Mouse (Mus musculus) naive thymus-derived CD4-positive, alpha-beta T cell, adult 2 months (primary cell): ENCODE results near the gene Herc4.
A peak's percentile ranks its signal among the peaks of the same experiment; 100 is the strongest.

Experiments used
- DNase-seq: peaks from one replicate; pipeline ENCODE4 v3.0.0-alpha.2; 2011; ENCODE audit warnings: low read depth

The Herc4 gene

DNA sequence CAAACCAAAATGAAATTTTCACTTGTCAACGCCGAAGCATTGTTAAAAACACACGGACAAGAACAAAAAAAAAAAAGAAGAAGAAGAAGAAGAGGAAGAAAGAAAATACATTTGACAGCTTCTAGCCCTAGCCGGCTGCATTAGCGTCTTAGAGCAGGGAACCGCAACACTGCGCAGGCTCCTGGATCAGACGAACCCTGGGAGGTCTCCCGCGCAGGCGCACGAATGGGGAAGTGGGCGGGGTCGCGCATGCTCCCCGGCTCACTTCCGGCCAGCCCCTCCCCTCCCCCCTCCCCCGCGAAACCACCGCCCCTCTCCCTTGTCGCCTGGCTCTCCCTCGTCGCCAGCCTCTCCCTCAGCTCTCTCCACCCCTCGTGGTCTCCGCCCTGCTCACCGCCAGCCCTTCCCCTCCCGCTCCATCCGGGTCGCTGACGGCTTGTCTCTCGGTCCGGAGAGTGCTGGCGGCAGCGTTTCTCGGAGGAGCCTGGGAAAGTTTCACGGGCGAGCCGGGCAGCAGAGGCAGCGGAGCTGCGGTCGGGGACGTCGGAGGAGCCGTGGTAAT is at the start of gene Herc4:
TSS of gene Herc4 (plus strand) at position 318 of the 562 bp plus-strand sequence.
- DNase-seq: peak; percentile 97

DNA sequence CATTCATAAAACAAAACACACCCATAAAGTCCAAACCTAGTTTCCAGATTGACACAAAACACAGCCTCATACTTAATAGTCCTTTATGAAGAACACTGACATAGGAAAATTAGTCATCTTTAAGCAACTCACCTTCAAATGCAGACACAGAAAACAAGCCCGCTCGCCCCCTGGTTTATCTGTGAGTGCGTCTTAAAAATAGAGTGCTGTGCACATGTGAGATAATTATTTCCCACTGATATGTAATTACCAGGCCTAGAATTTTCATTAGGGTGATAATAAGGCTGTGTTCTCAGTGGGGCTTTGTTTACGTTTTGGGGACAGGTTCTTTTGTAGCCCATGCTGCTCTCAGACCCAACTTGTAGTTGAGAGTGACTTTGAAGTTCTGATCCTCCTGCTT is 44.6 kb upstream of the Herc4 start:
- DNase-seq: no peak

DNA sequence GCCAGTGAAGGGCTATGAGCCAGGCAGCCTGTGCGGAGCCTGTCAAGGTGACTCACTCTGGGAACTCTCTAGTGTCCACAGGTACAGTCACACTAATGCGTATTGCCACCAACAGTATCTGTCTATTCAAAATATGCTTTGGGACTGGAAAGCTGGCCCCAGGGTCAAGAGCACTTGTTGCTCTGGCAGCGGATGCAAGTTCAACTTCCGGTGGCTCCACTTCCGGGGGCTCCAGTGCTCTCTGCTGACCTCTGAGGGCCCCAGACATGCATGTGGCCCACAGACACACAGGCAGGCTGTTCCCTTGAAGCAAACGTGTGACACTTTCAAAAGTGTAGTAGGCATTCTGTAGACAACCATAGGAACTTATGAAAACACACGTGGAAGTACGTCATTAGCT is 42.1 kb upstream of the Herc4 start:
- no peak for DNase-seq

DNA sequence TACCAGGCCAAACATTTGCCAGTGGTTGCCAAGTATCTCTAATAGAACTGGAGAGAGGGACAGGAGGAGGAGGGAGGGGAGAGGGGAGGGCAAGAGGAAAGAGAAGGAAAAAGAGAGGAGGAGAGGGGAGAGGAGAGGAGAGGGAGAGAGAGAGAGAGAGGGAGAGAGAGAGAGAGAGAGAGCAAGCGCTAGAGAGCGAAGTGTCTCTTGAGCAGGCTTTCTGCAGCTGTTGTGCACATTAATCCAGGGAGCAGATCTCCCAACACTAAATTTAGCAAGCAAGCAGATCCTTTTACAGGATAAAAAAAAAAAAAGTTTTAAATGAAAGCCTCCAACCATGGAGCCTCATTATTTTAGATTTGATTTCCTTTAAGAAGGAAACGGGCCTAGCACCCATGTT is 40.6 kb upstream of the Herc4 start:
- no peak for DNase-seq

GRCm38 (mm10) chr10:63203728-63204127 is 39.9 kb upstream of the Herc4 start, which contains the start of gene Mypn:
Gene Mypn (minus strand): TSS chr10:63203952.
- no peak for DNase-seq

- no peak for DNase-seq
Observed at GRCm38 (mm10) chr10:63208871-63209270, 34.7 kb upstream of the Herc4 start.

DNA sequence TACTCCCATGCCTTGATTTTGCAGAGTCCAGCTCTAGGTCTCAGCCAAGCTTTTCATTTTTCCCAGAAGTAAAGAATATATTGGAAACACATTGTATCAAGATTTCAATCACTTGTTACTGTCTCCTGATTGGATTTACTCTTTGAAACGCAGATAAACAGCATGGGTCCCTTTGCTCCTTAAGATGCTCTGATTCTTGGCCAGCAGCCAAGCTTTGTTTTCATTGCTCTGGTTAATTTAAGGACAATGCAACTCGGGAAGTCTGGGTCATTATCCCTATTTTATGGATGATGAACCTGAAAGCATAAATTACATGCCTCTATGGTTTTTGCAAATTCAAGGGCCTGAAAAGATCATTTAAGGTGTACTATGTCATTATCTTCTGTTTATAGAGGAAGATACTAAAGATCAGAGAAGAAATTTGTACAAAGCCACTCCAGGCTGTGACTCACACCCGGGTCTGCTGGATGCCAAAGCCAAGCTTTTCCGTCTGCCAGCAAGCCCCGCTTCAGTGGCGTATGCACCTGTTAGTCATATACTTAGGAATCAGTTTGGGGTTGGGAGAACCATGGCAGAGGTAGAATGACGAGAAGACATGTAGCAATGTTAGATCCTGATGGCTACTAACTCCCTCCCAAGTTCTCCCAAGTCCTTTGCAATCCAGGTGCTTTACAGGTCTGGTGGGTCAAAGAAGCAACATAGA is 22.4 kb upstream of the Herc4 start:
- no peak for DNase-seq

GRCm38 (mm10) chr10:63224341-63224740 is 19.3 kb upstream of the Herc4 start:
- DNase-seq: no peak

DNA sequence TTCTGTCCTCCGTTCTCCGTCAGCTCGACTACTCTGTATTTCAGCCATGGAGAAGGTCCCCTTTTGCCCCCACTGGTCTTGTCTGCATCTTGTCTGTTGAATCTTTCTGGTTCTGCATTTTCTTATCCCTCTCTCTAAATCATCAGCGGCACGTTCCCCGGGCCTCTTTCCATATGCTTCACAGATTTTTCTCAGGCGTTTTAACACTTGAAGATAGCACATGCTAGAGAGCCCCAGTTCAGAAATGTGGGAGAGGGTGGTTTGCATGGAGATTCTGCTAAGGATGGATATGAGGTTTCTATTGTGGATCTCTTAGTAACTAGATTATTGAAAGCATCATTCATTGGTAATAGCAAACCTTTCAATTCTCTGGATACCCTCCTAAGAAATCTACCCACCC is 13.3 kb upstream of the Herc4 start:
- DNase-seq: no peak

DNA sequence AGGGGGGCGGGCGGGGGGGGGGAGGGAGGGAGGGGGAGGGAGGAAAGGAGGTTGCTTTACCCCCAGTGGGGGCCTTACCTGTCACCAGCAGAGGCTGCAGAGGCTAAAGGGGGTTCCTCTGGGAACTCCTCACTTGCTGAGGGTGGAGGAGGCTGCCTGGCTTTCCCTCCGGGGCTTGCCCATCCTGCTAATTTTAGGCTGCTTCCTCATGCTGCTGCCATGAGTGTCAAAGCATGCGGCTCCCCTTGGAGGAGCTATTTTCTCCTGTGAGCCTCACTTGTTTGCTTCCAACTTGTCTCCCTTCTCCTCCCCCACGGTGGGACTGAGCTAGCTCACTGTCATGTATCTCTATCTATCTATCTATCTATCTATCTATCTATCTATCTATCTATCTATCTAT is 12.8 kb upstream of the Herc4 start:
- DNase-seq: no peak

DNA sequence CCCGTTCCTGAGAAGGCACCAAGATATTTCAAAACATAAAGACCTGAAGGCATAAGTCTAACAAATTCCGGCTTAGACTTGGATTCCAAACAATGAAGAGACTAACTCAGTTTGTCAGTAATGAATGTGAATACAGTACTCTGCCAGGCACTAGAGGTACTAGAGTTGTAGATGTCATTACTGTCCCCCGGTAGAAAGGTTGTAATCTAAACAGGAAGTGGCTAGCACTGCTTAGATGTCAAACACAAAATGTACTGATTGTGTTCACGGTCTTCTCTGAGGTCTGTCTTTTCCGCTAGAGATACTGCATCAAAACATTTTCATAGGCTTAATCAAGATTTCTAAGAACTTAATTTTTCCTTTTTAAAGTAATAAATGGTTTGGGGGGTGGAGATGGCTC is 12.0 kb upstream of the Herc4 start:
- DNase-seq: peak; percentile 73

- no peak for DNase-seq
Observed at GRCm38 (mm10) chr10:63234133-63234532, 9.5 kb upstream of the Herc4 start.

DNA sequence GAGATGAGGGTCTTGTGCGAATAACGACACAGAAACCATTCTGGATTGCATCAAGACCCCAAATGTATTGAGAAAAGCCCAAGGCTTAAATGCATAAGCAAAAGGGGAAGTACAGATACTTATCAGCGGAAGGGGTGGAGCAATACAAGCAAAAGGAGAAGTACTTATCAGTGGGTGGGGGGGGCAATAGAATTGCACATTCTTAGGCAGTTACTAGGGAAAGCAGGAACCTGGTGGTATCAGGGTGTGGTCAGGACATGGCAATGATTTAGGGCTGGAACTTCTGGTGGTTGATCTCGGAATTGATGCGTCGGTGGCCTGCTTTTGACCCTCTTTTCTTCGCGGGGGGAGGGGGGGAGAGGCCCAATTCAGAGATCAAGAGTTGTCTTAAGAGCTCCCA is 7.7 kb upstream of the Herc4 start:
- no peak for DNase-seq

- no peak for DNase-seq
Observed at GRCm38 (mm10) chr10:63236663-63237062, 6.9 kb upstream of the Herc4 start.

GRCm38 (mm10) chr10:63237206-63237605 is 6.4 kb upstream of the Herc4 start:
- DNase-seq: no peak

- no peak for DNase-seq
Observed at GRCm38 (mm10) chr10:63238090-63238489, 5.5 kb upstream of the Herc4 start.

DNA sequence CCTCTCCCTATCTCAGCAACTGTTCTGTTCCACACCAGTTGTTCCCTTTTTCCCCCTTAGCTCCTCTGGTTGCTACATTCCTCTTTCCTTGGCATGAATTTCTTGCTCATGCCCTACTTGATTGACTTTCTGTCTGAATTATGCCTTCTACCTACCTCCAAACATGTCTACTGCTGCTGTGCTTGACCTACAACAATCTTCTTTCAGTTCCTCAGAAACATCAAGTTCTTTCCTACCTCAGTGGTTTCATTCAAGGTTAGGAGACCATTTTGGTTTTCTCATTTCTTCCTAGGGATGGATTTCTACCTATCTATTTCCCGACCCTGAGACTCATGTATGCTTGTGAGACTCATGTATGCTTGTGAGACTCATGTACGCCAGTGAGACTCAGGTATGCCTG is 3.8 kb upstream of the Herc4 start:
- no peak for DNase-seq

GRCm38 (mm10) chr10:63240868-63241271 is 2.7 kb upstream of the Herc4 start:
- DNase-seq: no peak

DNA sequence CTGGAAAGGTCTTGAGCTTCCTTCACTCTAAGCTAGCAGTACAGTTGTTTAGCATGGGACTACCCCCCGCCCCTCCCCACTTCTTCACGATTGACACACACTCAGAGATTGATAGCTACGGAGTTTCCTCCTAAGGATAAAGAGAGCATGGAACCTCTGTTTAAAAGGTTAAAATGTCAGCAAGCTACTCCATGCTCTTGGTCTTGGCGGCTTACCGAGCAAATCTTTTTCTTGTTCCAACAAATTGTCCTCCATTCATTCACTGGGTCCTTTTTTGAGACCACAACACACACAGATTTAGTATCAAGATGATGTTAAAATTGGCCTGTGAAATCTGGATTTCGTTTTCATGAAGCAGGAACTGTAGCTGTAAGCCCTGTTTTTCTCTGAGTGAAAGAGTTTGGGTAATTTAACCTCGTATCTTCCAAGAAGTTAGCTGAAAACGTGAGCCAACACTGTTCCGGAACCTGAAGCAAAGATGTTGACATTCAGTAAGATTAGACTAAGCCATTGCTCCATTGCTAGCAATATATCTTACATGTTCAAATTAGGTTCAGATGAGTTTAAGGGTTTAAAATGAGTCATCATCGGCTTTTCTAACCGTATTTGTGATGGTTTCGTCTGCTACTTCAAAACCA is 693 bp upstream of the Herc4 start:
- no peak for DNase-seq

DNA sequence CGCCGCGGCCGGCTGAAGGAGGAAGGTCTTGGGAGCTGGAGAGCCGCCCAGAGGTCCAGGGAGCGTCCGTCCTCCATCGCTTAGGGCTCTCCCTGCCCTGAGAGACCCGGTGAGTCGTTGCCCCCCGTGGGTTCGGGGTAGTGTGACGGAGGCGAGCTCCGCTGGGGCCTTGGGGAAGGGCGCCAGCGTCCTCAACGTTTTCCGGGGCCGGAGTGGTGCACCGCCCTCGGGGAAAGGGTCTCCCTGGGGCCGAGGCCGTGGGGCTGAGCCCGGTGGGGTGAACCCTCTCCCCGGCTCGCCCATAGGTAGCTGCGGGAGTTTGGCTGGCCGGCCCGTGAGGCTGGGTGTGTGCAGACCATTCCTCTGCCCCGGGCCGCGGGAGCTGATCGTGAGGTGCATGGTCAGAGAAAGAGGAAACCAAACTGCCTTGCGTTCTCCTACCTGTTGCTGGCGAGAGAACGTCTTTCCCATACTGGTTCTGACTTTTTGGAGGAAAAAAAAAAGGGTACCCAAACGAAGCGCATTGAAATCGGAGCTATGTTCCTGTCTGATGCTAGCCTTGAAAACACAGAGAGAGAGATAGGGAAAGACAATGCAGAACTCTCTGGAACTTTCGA is 553 bp downstream of the Herc4 start:
- peak; percentile 52 for DNase-seq

- DNase-seq: peak; percentile 45
Observed at GRCm38 (mm10) chr10:63244746-63245145, 1.1 kb downstream of the Herc4 start.

GRCm38 (mm10) chr10:63245846-63246245 is 2.2 kb downstream of the Herc4 start:
- DNase-seq: no peak

GRCm38 (mm10) chr10:63247457-63247856 is 3.8 kb downstream of the Herc4 start:
- DNase-seq: no peak
